Mouse (Mus musculus) C2C12 (cell line): ENCODE measurements around the gene Jup. TPM values are rescaled to one million over a fixed set of nuclear protein-coding genes. Genes with fewer than 3 reads are reported as not detected.

Experiments used
- H3K27me3 ChIP-seq: one replicate; pipeline ENCODE4 v1.6.1; 2011; ENCODE audit not compliant: control insufficient read depth, insufficient read depth, insufficient read length
- H3K36me3 ChIP-seq: one replicate; pipeline ENCODE4 v1.6.1; 2011; ENCODE audit not compliant: control insufficient read depth, insufficient read depth
- H3K4me3 ChIP-seq: one replicate; pipeline ENCODE4 v1.5.1; 2011; ENCODE audit warnings: mild to moderate bottlenecking, control low read depth; ENCODE audit not compliant: poor library complexity, insufficient read depth, severe bottlenecking
- H3K79me2 ChIP-seq: one replicate; pipeline ENCODE4 v1.6.1; 2011; ENCODE audit not compliant: control insufficient read depth, insufficient read depth
- H3K79me3 ChIP-seq: one replicate; pipeline ENCODE4 v1.6.1; 2011; ENCODE audit warnings: low read depth, control low read depth
- H3ac ChIP-seq: one replicate; pipeline ENCODE3; 2011; ENCODE audit warnings: low read depth; ENCODE audit not compliant: control insufficient read depth, insufficient read length
- CEBPB ChIP-seq: IDR thresholded peaks from one replicate; pipeline ENCODE4 v1.6.1; 2011; ENCODE audit warnings: low read depth, mild to moderate bottlenecking, control low read depth, moderate library complexity
- CTCF ChIP-seq: IDR thresholded peaks from one replicate; pipeline ENCODE4 v1.5.1; 2011; ENCODE audit not compliant: control insufficient read depth, insufficient read depth, insufficient read length
- FOSL1 ChIP-seq: IDR thresholded peaks from one replicate; pipeline ENCODE4 v1.8.0; 2011; ENCODE audit warnings: mild to moderate bottlenecking, low read length; ENCODE audit not compliant: poor library complexity, insufficient read depth, severe bottlenecking
- MAX ChIP-seq: IDR thresholded peaks from one replicate; pipeline ENCODE4 v1.6.1; 2011; ENCODE audit warnings: mild to moderate bottlenecking, control low read depth
- MYOD1 ChIP-seq: IDR thresholded peaks from one replicate; pipeline ENCODE4 v1.6.1; 2011; ENCODE audit warnings: low read depth; ENCODE audit not compliant: control insufficient read depth, insufficient read length
- MYOG ChIP-seq: IDR thresholded peaks from one replicate; pipeline ENCODE4 v1.6.1; 2011; ENCODE audit not compliant: control insufficient read depth, insufficient read length; ENCODE audit errors: extremely low read depth
- USF1 ChIP-seq: IDR thresholded peaks from one replicate; pipeline ENCODE4 v1.6.1; 2011; ENCODE audit warnings: low read depth, mild to moderate bottlenecking, control low read depth, moderate library complexity
- polyA plus RNA-seq: library from polyadenylated mRNA; unstranded; fragments of >200 nt; fragmentation: generic; extraction: Trizol; gene quantifications from one replicate; pipeline ENCODE4 v1.2.1, GENCODE M21; 2012; ENCODE audit warnings: missing spikeins

Gene Jup
- polyA plus RNA-seq, 1 experiment: 127 TPM

DNA sequence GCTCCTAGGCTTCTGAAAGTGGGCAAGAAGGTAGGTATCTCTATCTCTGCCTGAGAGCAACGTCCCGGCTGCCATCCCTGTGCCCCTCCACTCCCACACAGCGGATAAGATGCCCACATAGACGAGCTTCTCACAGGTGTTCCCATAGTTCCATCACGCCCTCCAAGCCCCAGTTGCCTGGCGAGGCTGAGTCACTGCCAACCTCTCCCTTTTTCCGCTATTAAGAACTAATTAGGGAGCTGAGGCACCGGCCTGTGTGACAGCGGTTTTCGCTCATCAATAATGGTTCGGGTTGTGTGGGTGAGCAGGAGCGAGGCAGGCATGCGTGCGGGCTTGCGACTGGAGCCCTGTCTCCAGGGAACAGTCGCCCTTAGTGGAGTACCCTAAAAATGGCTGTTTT is 67.3 kb downstream of the Jup start:
- Histone ChIP-seq H3K4me3 (no peak overlapping the region), H3K27me3 (no peaks in the 10 kb centered on the region), H3K79me2 (no peaks in the 10 kb centered on the region), H3ac (no peak overlapping the region), H3K79me3 (no peaks in the 10 kb centered on the region), H3K36me3 (no peaks in the 10 kb centered on the region)
- no peak for TF ChIP-seq USF1
- TF ChIP-seq MYOD1: no peak

DNA sequence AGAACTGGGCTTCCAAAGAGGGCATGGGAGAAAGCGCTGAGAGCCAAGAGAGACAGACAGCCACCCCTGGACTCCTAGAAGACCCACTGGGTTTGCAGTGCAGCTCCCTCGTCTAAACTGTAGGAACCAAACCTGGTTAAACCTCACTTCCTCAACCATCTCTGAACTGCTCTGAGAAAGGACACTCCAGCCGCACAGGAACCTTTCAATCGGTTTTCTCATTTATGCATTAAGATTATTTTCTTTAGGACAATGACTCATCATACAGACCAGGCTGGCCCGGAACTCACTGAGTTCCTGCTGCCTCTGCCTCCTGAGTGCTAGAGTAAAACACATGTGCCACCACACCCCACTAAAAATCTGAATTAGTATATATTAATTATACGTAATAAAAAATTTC is 69.8 kb downstream of the Jup start:
- no peaks in the 10 kb centered on the region for H3K79me3 ChIP-seq
- H3K36me3 ChIP-seq: no peaks in the 10 kb centered on the region
- H3K27me3 ChIP-seq: no peaks in the 10 kb centered on the region
- TF ChIP-seq USF1: no peak
- no peak for TF ChIP-seq MYOD1
- TF ChIP-seq MYOG: no peak
- no peak overlapping the region for H3ac ChIP-seq
- no peaks in the 10 kb centered on the region for H3K79me2 ChIP-seq
- no peak overlapping the region for H3K4me3 ChIP-seq

DNA sequence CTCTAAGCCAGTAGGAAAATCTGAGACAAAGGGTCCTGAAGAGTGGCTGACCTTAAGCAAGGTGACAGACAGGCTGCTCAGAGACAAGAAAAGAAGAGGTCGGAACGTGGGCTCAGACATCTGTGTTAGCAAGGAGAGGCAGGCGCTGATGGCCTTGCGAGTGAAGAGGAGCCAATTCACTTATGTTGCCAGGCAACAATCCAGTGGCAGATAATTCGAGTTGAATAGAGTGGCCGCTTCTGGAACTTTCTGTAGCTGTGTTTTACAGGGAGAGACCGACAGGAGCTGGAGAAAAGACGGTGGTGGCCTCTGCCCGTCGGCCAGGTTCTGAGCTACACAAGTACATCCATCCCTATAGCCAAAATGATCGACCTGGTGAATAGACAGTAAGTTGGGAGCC is 70.2 kb downstream of the Jup start:
- no peak for TF ChIP-seq FOSL1
- Histone ChIP-seq H3ac (no peak overlapping the region), H3K27me3 (no peaks in the 10 kb centered on the region), H3K79me3 (no peaks in the 10 kb centered on the region), H3K4me3 (no peak overlapping the region), H3K36me3 (peaks cover 3% of the 10 kb centered on the region), H3K79me2 (peaks cover 2% of the 10 kb centered on the region)

DNA sequence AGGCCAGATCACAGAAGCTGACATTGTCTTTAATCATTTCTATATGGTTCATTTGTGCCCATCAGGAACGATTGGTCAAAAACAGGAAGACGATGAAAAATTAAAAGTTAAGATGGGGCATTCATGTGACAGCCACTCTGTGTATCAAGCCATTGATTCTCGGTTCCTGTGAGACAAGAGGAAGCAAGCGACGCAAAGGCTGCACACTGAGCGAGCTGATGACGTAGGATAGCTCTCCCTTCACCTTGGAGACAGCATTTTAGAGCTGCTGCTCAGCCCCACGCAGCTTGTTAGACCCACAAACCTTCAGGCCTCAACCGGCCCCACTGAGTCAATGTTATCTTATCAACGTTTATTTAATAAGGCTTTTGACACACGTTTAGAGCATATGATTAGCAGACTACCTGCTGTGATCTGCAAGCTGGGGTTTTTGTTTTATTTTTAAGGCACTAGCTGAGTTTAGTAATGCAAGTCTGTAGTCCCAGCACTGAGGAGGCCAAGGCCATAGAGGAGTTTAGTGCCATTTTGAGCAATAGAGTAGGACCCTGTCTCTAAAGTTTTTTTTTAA is 72.4 kb downstream of the Jup start:
- no peak overlapping the region for H3K4me3 ChIP-seq
- H3K79me2 ChIP-seq: peaks cover 24% of the 10 kb centered on the region
- H3ac ChIP-seq: no peak overlapping the region
- no peaks in the 10 kb centered on the region for H3K27me3 ChIP-seq
- H3K36me3 ChIP-seq: peaks cover 22% of the 10 kb centered on the region
- peaks cover 16% of the 10 kb centered on the region for H3K79me3 ChIP-seq
- TF ChIP-seq MAX (no peak), MYOD1 (no peak), CTCF (no peak), USF1 (no peak), CEBPB (no peak), FOSL1 (no peak), MYOG (no peak)

DNA sequence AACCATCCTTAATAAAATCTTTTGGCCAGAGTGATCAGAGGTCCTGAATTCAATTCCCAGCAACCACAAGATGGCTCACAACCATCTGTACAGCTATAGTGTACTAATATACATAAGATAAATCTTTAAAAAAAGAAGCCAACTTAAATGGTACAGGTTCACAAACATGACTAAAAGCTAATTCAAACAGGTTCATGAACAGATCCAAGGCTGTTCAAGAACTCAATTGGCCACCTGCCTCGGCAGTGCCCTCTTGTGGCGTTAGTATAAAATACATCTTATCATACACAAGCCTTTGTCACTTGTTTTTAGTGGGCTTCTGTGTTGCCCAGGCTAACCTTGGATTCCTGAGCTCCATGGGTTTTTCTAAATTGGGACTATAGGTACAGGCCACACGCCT is 74.0 kb downstream of the Jup start:
- peaks cover 16% of the 10 kb centered on the region for H3K79me3 ChIP-seq
- peaks cover 25% of the 10 kb centered on the region for H3K79me2 ChIP-seq
- no peak overlapping the region for H3K4me3 ChIP-seq
- H3ac ChIP-seq: no peak overlapping the region
- peaks cover 22% of the 10 kb centered on the region for H3K36me3 ChIP-seq
- H3K27me3 ChIP-seq: no peaks in the 10 kb centered on the region
- TF ChIP-seq MYOD1 (no peak), CTCF (no peak), CEBPB (no peak), MAX (no peak), USF1 (no peak), FOSL1 (no peak), MYOG (no peak)

DNA sequence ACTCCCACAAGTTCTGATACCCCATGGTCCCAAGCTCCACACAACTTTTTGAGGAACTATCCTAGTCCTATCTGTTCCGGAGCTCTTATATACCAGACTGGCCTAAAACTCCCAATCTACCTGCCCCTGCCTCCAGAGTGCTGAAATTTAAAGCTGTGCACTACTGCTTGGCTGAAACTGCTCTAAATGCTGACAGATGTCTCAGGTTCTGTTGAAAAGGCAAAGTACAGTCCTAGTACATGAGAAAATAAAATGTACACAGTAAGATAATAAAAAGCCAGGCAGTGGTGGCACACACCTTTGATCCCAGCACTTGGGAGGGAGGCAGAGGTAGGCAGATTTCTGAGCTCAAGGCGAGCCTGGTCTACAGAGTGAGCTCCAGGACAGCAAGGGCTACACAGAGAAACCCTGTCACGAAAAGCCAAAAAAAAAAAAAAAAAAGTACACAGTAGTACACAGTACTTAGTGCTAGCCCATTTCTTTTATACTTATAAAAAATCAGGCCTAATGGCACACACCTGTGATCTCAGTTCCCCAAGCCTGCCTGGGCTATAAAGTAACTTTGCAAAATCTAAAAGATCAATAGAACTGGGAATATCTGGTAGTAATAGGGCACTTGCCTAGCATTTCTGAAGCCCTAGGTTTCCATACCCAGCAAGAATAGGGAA is 74.8 kb downstream of the Jup start:
- H3ac ChIP-seq: no peak overlapping the region
- H3K79me2 ChIP-seq: peaks cover 25% of the 10 kb centered on the region
- peaks cover 22% of the 10 kb centered on the region for H3K36me3 ChIP-seq
- no peaks in the 10 kb centered on the region for H3K27me3 ChIP-seq
- TF ChIP-seq MYOD1: no peak
- TF ChIP-seq MAX: no peak
- no peak for TF ChIP-seq CEBPB
- TF ChIP-seq MYOG: no peak
- peaks cover 16% of the 10 kb centered on the region for H3K79me3 ChIP-seq
- no peak overlapping the region for H3K4me3 ChIP-seq
